Mouse (Mus musculus) urinary bladder, postnatal 25 days (tissue): ENCODE measurements around the gene Rasal2.

Source experiments
- DNase-seq: peaks from one replicate; pipeline ENCODE4 v3.0.0; 2022; ENCODE audit warnings: low spot score

Rasal2 gene

DNA sequence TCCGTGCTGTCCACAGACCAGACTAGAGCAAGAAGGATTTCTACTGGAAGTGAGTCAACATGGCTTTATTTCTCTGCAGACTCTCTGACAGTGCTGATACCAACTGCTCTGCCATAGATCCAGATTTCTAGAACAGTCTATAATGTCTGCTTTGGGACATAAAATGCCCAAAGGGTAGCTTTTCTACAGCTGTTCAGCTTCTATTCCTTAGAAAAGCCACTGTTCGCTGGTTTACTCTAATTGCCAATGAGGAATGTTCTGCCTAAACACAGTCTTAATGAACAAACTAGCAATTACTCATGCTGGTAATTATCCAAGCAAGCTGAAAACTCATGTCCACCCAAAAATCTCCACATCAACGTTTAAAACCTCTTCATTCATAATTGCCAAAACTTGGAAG, 77.6 kb downstream of the Rasal2 start:
- no peak for DNase-seq

DNA sequence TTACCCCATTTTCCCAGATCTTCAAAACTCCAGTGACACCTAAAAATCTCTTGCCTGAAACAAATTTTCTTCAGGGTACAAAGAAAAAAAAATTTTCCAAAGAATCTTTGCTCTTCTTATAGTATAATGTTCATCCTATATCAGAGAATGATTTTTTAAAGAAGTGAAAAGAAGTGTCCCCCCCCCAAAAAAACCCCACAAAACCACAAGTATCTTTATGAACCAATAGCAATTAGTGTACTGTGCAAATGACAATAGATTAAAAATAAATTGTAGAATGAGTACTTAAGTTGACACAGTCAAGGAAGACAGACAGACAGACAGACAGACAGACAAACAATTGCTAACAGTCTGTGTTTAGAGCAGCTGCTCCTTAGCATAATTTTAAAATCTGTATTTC, 84.3 kb downstream of the Rasal2 start:
- no peak for DNase-seq

DNA sequence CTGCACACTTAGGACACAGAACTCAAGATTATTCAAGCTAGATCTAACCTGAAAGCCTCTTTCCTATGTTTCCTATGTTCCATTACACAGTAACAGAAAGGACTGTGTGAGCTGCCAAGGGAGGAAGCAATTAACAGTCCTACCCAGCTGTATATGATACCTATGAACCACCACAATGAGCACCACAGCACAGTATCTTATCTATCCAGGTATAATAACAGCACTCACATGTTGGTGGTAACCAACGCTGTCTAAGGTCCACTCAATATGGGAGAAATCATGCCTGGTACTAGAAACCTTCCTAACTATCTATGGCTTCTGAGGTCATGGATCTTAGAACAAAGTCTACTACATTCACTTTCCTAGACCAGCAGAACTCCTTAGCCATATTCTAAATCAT, 89.3 kb downstream of the Rasal2 start:
- no peak for DNase-seq

DNA sequence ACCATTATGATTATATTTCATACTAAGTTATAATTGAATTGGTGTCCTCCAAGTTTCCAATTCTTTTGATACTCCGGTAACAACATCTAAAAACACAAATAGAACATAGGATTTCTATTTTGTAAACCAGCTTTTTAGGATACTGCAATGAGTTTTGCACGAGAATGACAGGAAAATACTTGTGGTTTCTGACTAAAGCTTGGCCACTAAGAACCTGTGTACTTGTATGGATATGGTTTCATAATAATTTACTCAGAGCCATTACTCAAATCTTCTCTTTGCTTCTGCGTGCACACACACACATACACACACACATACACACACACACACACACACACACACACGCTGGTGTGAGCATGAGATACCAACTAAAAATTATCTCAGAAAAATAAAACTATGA, 93.5 kb downstream of the Rasal2 start:
- DNase-seq, result no peak

DNA sequence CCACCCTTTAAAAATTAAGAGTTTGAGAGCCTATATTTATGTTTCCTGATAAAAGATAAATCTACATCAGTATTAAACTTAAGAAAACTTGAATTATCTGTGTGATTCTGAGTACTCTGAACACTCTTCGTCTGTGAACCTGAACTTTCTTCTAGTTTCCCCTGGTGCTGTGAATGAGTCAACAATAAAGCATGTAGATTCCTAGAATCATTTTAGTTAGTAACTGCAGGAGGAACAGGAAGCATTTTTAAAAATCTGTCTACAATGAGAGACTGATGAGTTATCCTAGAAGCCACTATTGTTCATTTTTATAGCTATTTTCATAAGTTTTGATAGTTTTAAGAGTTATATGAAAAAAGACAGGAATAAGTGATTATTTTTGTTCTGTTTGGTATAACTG, 111.1 kb downstream of the Rasal2 start:
- no peak for DNase-seq

DNA sequence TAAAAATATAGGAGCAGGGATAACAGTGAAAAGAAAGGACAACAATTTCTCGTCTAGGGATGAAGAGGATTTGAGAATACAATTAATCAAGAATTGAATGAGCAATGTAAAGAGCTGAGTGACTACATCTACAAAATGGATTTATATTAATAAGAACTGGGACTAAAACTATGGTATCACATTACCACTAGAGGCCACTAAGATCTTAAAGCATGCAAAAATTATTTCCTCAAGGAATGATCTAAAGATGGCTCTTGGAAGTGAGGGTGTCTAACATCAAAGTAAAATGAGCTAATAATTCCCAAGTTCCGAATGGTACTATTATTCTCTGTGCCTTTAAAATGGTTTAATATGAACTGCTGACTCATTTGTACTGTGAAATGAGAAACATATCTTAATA, 112.8 kb downstream of the Rasal2 start:
- DNase-seq, result no peak

DNA sequence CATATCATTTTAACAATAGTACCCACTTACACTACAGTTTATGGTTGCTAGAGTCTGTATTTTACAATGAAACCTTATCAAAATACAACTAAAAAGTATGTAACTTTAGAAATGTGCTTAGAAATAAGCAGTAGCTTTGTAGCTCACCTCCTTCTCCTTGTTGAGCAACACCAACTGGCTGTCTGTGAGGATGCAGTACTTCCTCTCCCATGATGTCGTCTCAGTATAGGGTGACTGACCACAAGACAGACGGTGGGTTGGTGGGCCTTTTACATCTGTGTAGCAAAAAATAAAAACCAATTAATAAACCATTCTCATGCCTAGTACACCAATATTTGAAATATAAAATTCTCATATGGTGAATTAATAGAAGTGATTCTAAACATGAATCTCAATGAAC, 113.4 kb downstream of the Rasal2 start:
- DNase-seq, result no peak

DNA sequence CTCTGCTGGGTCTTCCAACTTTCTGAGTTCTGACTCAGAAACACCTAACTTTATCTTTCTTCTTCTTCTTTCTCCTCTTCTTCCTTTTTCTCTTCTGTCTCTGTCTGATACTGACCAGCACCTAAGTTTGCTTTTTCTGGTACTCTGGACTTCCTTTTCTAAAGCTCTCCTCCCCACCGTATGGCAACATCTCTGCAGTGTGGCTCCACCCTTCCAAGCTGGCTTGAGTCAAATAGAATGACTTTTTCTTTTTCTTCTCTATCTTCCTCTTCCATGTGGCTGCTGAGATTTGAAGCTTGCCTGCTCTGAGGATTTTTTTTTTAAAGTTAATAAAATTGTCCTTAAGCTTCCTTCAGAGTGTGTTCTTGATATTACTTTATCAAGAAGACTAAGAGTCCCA, 115.3 kb downstream of the Rasal2 start:
- DNase-seq, result no peak

DNA sequence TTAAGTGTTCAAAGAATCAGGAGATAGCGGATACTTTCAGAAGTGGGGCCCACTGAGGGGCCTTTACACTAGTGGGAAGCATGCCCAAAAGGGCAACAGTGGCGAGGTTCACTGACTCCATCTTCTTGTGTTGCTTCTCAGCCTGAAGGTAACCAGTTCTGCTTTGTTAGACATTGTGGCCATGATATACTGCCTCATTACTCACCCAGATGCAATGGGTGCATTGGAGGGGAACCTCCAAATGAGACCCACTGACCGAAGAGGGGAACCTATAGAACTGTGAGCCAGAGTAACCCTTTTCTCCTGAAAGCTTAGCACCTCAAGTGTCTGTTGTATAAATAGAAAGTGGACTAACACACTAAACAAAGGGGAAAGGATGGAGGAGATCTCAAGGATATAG, 116.5 kb downstream of the Rasal2 start:
- DNase-seq, result no peak

DNA sequence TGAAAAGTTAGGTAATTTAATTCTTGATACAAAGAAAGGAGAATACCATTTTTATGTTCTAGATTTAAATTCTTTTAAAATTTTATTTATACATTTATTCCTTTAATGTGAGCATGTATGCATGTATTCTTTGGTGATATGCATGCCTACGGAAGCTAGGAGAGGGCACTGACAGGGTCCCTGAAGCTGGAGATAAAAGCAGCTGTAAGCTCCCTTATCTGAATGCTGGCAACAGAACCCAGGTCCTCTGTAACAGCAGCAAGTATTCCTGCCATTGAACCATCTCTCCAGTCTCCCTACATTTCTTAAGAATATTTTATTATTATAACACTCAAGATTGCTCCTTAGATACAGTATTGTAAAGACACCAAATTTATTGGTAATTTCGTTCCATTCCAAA, 122.2 kb downstream of the Rasal2 start:
- DNase-seq, result no peak

DNA sequence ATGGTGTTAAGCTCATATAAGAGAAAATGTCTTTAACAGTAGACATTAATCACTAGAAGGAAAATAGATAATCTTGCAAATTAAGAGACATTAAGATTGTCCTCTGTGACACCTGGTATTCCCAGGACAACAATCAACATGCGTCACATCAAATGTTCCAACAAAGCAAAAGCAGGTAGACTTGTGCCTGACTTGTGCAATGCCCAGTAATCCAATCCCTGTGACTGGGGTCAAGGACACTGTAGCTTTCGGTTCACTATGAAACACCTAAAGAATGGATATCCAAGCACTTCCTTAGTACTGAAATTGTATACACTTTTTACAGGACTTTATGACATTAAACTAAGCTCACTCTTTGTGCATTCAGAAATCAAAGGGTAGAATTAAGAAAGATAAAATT, 123.1 kb downstream of the Rasal2 start:
- no peak for DNase-seq

DNA sequence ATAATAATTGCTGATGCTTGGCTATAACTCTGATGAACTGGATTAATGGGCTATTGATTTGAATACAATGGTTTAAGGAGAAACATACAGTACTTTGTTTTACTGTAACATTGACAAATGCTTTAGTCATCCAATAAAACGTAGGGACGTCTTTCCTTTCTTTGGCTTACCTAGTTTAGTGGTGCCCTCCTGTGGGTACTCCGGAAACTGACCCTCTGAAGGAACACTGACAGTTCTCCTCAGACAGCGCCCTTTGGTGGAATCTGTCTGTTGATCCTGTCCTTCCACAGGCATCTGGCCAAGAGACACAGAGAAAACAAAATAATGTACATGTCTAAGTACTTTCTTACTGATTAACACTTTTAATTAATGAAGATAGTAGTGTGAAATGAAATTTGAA, 125.8 kb downstream of the Rasal2 start:
- peak; percentile 29 for DNase-seq

DNA sequence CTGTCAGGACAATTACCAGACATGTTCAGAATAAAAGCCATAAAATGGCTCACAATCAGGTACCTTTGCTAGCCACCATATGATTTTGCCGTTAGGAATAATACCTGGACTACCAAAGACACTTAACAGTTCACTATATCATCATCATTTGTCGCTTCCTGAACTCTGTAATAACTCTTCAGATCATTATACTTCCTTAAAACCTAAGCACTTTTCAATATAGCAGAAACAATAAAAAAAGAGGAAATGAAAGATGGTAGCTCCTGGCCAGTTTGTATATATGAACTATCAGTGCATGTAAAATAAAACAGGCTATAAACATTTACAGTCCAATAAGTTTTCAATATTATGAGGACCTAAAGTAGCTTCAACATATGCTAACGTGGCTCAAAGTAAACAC, 127.0 kb downstream of the Rasal2 start:
- no peak for DNase-seq

DNA sequence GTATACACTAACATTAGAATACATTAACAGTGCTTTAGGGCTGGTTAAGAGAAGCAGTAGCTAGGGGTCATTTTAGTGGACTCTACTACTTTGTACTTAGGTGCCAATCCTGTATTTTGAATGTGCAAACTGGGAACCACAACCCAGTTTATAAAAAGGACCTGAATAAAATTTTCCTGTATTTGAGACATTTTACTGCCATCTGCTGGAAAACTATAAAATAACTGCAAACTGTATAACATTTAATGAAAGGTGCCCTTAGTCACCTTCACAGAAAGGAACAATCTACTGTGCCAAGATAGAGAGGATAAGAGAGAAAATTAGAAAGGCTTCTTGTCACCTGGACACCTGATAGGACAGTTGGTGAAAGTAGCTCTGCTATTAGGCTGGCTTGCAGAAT, 131.6 kb downstream of the Rasal2 start:
- DNase-seq, result no peak

DNA sequence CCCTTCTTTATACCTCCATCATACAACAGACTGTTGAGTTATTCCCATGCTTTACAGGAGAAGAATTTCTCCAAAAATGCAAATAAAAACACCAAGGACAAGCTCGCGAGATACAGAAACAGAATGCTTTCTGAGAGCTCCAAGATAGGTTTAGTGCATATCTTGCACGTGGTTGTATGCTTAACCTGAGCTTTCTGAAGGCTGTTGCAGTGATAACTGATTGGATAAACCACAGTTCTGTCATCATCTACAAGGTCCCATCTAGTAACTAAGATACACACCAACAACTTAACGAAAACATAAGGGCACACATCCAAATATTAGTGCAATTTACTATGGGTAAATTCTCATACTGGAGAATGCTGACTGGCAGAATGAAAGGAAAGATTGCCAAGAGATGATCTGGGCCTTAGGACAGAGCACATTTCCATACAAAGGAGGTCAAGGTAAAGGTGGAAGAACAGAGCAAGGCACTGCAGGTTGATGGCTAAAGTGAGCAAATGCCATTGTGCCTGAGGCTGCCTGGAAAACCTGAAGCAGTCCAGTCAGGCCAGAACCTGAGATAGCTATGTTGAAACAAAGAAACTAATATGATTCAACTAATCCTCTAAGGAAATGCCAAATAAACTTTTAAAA, 136.6 kb downstream of the Rasal2 start:
- DNase-seq, result no peak

DNA sequence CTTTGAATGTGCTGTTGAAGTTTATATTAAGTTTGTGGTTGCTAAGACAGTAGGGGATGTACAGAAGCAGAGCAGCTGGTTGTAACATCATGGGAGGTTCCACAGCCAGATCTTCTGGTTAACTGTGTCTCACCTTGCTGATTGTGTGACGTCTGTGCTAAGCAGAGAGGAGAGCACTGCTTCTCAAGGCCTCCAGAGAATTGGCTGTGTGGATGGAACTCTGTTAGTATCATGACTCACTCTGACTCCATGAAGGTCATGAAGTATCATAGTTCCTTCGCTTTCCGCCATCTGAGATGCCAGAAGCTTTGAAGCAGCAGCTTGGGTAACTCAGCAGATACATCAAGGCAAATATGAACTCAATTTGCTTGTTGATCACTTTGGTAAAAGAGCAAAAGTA, 144.5 kb downstream of the Rasal2 start:
- no peak for DNase-seq

DNA sequence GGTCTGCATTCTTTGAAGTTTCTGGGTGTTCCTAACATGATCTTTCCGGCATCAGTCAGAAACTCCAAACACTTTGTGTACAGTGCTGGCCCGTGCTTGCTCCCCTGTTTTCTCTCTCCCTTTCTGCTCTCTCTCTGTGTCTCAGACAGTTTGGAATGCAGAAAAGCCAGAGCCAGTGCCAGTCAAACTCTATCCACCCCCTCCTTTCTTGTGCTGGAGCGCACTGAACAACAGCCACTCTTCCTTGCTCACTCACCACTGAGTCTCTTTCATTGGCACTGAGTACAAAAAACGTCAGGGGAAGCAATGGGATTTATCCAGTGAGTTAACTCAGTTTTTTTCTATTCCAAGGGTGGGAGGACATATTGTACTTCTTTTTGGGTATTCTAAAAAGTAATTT, 155.8 kb downstream of the Rasal2 start:
- DNase-seq, result peak; percentile 26

DNA sequence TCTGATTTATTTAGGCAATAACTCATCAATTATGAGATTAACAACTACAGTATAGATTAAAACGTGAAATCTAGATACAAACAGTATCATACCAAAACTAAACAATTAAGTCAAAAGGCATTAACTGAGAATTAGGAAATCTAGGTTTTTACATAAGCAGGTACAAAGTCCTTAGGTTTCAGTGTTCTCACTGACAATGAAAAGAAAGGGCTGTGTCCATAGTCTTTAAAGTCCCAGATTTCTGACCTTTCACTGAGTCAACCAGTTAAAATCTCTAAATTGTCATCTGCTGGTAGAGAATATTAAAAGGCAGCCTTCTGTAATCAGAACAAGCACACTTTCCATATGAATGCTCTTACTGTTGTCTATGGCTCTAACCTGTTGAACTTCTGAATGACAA, 156.6 kb downstream of the Rasal2 start:
- DNase-seq, result no peak

DNA sequence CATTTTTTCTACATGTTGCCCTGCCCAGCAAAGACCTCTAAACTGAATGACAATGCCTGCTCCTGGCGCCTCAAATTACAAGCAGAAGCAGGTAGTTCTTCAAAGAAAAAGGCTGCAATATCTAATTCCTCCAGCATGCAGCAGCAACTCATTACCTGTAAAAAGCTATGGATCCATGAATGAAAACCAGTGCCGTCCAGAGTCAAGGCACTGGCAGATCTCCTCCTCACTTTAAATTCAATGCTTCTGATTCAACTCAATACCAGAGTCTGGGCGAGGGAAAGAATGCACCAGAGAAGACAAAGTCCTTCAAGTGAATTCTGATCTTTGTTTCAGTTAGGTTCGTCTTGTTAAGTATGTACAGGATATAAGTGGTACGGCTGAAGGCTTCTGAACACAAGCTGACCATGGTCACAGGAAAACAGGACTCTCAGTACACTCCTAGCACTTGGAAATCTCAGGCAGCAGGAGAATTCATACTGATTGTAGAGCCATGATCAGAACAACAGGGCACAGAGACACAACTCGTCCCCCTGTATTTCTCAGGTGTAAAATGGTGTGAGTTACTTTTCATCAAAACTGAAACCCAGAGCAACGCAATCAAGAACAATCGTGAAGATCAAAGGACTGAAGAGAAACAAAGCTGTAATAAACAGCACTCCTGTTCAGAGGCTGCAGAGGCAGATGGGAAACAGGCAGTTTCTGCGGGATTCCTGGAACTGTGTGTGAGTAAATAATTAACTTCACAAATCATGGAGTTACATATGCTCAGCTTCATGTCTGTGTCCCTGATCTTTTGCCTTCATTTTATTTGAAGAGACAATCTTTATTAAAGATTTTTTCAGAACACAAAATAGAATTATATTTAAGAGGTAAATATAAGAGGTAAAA, 158.6 kb downstream of the Rasal2 start:
- DNase-seq, result no peak

DNA sequence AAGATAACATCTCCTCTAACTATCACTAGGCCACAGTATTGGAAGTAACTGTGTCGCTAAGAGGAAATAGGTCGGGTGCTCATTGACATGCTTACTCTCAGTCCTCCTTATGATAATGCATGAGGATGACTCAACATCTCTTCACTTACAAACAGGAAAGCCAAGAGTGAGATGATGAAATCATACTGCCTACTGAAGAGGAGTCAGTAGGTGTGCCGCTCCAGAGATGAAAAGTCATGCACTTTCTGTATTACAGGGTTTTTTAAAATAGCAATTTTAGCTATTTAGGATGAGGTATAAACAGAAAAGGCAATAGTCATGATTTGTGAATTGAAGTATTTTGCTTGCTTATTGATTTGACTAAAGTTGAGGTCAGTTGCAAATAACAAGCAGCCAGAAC, 164.3 kb downstream of the Rasal2 start:
- no peak for DNase-seq

DNA sequence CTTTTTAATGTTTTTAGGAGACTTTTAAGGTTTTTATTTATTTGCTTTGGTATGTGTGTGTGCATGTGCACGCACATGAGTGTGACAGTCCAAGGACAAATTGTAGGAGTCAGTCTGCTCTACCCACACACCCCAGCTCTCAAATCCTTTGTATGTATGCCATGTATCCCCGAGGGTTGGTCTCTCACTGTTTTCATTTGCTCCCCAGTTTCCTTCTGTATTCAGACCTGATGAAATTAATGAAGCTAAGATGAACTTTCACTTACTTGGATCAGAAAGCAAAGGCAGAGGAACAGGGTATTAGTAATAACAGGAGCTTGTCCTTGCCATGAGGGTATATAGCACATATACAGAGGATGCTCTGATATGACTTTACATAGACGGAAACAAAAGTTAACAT, 165.1 kb downstream of the Rasal2 start:
- DNase-seq, result no peak

DNA sequence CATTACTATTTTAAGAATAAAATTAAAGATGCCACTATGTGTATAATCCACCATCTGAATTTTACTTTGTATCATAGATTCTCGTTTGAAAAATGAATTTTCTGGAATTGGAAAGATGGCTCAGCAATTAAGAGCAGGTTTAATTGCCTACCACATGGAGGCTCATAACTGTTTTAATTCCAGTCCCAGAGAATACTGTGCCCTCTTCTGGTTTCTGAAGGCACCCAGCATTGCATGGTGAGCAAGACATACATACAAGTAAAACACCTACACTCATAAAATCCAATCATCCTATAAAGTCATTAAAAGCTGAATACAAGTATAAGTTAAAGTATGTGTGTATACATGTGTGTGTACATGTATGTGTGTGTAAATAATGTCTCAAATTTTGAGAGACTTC, 165.6 kb downstream of the Rasal2 start:
- DNase-seq, result no peak

DNA sequence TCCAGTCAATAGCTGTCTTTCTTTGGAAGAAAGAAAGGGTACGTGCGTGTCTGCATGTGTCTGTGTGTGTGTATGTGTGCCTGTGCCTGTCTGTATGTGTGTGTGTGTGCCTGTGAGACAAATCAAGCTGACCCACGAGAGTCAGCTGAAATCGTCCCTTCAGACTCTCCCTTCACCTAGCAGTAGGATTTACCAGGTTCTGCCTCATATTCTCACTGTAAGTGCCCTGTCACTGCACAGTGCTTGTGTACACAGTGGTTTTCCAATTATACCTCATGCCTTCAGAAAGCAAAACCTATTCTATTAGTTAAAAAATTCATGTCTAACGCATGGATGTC, 168.0 kb downstream of the Rasal2 start:
- DNase-seq, result no peak
